ENCODE assay signal across 9 mouse cellular contexts in genomic region chr4:155019336-155019847, GRCm38 (mm10). TPM values are rescaled to one million over a fixed set of nuclear protein-coding genes. Genes with fewer than 3 reads are reported as not detected.
DNase-seq lines count a peak whose midpoint lies in the region; ATAC-seq and TF ChIP-seq lines count a peak whose summit lies in the region.
"Had no signal": no experiment of that assay in that cellular context is flagged by ENCODE, and none has a peak within 500 bp of the region (broad histone marks: within the 10 kb centered on the region; RNA-seq: fewer than 3 reads in every experiment).

No protein-coding gene starts in this region.

- no peaks in the 10 kb centered on the region for H3K36me3 ChIP-seq in forebrain, postnatal 0 days (ENCODE audit: insufficient read depth)
- no peaks in the 10 kb centered on the region for H3K36me3 ChIP-seq in limb, embryonic 12.5 days

- H3K27ac ChIP-seq in left cerebral cortex, adult 2 months = peak overlapping the region; percentile 84
- H3K27ac ChIP-seq in forebrain, postnatal 0 days (ENCODE audit: low read depth, low read length) = no peak overlapping the region
- no peak overlapping the region for H3K27ac ChIP-seq in limb, embryonic 12.5 days

- H3K27me3 ChIP-seq in forebrain, postnatal 0 days (ENCODE audit: insufficient read depth, low read length) = no peaks in the 10 kb centered on the region
- peaks cover 29% of the 10 kb centered on the region for H3K27me3 ChIP-seq in limb, embryonic 12.5 days

- H3K4me3 ChIP-seq in left cerebral cortex, adult 2 months = peak overlapping the region; percentile 45
- no peak overlapping the region for H3K4me3 ChIP-seq in forebrain, postnatal 0 days (ENCODE audit: low read depth, low read length)
- 0 out of 2 replicates have a peak overlapping the region, but pooled peaks have one; percentile 1 for H3K4me3 ChIP-seq in limb, embryonic 12.5 days (replicated peaks)

- no peak overlapping the region; the same call in 1 of the 2 replicates for H3K4me2 ChIP-seq in forebrain, postnatal 0 days (ENCODE audit: low read depth)
- H3K4me2 ChIP-seq in limb, embryonic 12.5 days = peak overlapping the region; percentile 30; the same call in 1 of the 2 replicates

- H3K4me1 ChIP-seq in forebrain, postnatal 0 days (ENCODE audit: insufficient read depth) = no peaks in the 10 kb centered on the region; the same call in 1 of the 2 replicates
- peaks cover 23% of the 10 kb centered on the region for H3K4me1 ChIP-seq in limb, embryonic 12.5 days (replicated peaks)

- intact Hi-C loops in left cerebral cortex, adult 2 months (cut with DNase I) = no loop called here

- H3K9ac ChIP-seq in forebrain, postnatal 0 days = no peak overlapping the region
- H3K9ac ChIP-seq in limb, embryonic 12.5 days (replicated peaks) = no peak overlapping the region

- no peaks in the 10 kb centered on the region for H3K9me3 ChIP-seq in forebrain, postnatal 0 days (ENCODE audit: low read length)
- no peaks in the 10 kb centered on the region for H3K9me3 ChIP-seq in limb, embryonic 12.5 days

- TF ChIP-seq CTCF in left cerebral cortex, adult 2 months (IDR thresholded peaks at IDR 0.05) = no peak
- TF ChIP-seq CTCF in forebrain, postnatal 0 days (IDR thresholded peaks at IDR 0.05; ENCODE audit: low read depth) = no peak

- peak; percentile 64; the same call in 1 of the 2 replicates for ATAC-seq in forebrain, postnatal 0 days
- peak; percentile 17; the same call in 1 of the 2 replicates for ATAC-seq in limb, embryonic 12.5 days (ENCODE audit: insufficient number of reproducible peaks, insufficient read depth, low FRiP score, low TSS enrichment, low read depth)

- DNase-seq in left cerebral cortex, adult 2 months (ENCODE audit: extremely low spot score in 1 of 2, low spot score in 2 of 2) = peak in 1 of 2 experiments; percentile 37
- DNase-seq in left cerebral cortex, adult 11 months (ENCODE audit: low spot score) = no peak
- DNase-seq in cerebellum, adult 8-10 months = peak; percentile 89
- DNase-seq in forebrain, postnatal 0 days = no peak
- peak; percentile 45 for DNase-seq in naive thymus-derived CD4-positive, alpha-beta T cell, adult 2 months (ENCODE audit: low read depth)
- no peak for DNase-seq in ovary, postnatal 10 days (ENCODE audit: low spot score)
- DNase-seq in c-Kit-positive CD71-positive TER-119-positive erythroid progenitor cells, embryonic 14.5 days (ENCODE audit: low spot score) = no peak

- WGBS in forebrain, postnatal 0 days = 5% methylated on average over 10 of the region's 10 CpGs
- 1% methylated on average over 10 of the region's 10 CpGs for WGBS in limb, embryonic 12.5 days

RNA-seq across cellular contexts. Expression of gene Plch2, which starts 37.2 kb away (rescaled TPM):
- 10 to 100 TPM; 83.4 to 90.2 TPM for total RNA-seq in left cerebral cortex, adult 2 months (2021)
- total RNA-seq in forebrain, postnatal 0 days (2014; rRNA removed) = 32.1 and 42.1 TPM in 2 replicates
- 11.7 and 17.4 TPM in 2 replicates for polyA plus RNA-seq in forebrain, postnatal 0 days (2015; fragmentation: Nextera tagmentation; extraction: Ambion mirVana)
- 2.3 and 3.4 TPM in 2 replicates for polyA plus RNA-seq in limb, embryonic 12.5 days (2016; fragmentation: Nextera tagmentation; extraction: Ambion mirVana)

RNA-seq across cellular contexts. Expression of gene Pex10, which starts 47.4 kb away (rescaled TPM):
- 10 to 100 TPM; 17.4 to 18.3 TPM for total RNA-seq in left cerebral cortex, adult 2 months (2021)
- 16.9 and 18.5 TPM in 2 replicates for total RNA-seq in forebrain, postnatal 0 days (2014; rRNA removed)
- polyA plus RNA-seq in forebrain, postnatal 0 days (2015; fragmentation: Nextera tagmentation; extraction: Ambion mirVana) = 14.0 and 14.1 TPM in 2 replicates
- polyA plus RNA-seq in limb, embryonic 12.5 days (2016; fragmentation: Nextera tagmentation; extraction: Ambion mirVana) = 20.8 and 21.9 TPM in 2 replicates

RNA-seq across cellular contexts. Expression of gene Pank4, which starts 55.5 kb away (rescaled TPM):
- 10 to 100 TPM; 45.1 to 45.5 TPM for total RNA-seq in left cerebral cortex, adult 2 months (2021)
- total RNA-seq in forebrain, postnatal 0 days (2014; rRNA removed) = 39.7 and 40.0 TPM in 2 replicates
- polyA plus RNA-seq in forebrain, postnatal 0 days (2015; fragmentation: Nextera tagmentation; extraction: Ambion mirVana) = 20.4 and 22.6 TPM in 2 replicates
- 56.3 and 60.5 TPM in 2 replicates for polyA plus RNA-seq in limb, embryonic 12.5 days (2016; fragmentation: Nextera tagmentation; extraction: Ambion mirVana)

RNA-seq across cellular contexts. Expression of gene Hes5, which starts 58.7 kb away (rescaled TPM):
- total RNA-seq in left cerebral cortex, adult 2 months (2021) = 10 to 100 TPM; 22.3 to 25.3 TPM
- total RNA-seq in forebrain, postnatal 0 days (2014; rRNA removed) = 92.2 and 100 TPM in 2 replicates
- 107 and 120 TPM in 2 replicates for polyA plus RNA-seq in forebrain, postnatal 0 days (2015; fragmentation: Nextera tagmentation; extraction: Ambion mirVana)
- polyA plus RNA-seq in limb, embryonic 12.5 days (2016; fragmentation: Nextera tagmentation; extraction: Ambion mirVana) = 0.54 and 1.1 TPM in 2 replicates
- total RNA-seq: adrenal gland, postnatal 36 days had no signal

Comparison
In these comparisons a context has a peak if more than half of its experiments do, and no peak if none do; other contexts are left out.
1. DNase-seq: peak in cerebellum, adult 8-10 months (single experiment) and naive thymus-derived CD4-positive, alpha-beta T cell, adult 2 months (single experiment); none in left cerebral cortex, adult 11 months (single experiment), forebrain, postnatal 0 days (single experiment), ovary, postnatal 10 days (single experiment) and c-Kit-positive CD71-positive TER-119-positive erythroid progenitor cells, embryonic 14.5 days (single experiment).